Mouse (Mus musculus): Measurements from ENCODE around the gene Clrn3. TPM values are rescaled to one million over a fixed set of nuclear protein-coding genes. Genes with fewer than 3 reads are reported as not detected.

Gene Clrn3
- polyA plus RNA-seq, 1 experiment from 2014 or later = 17.3 TPM

MicroRNAs encoded within 50 kb of the gene (microRNA counts, 519-probe panel; counts per million panel counts)
- microRNA mmu-miR-1962 = 104 counts per million, percentile 35 among the panel's probes with 10 or more counts

Small RNA genes lying within 50 kb of the gene (microRNA-seq; reads per million reads assigned to microRNA genes)
- not detected for gene Mir1962

Other genes starting within 250 kb of the Clrn3 start
- gene Foxi2, start 118.3 kb downstream of the Clrn3 start, polyA plus RNA-seq (2015; fragmentation: Nextera tagmentation; extraction: Ambion mirVana) = not detected in 2 replicates
- 1.3 and 1.7 TPM in 2 replicates for gene Ptpre, start 8.8 kb upstream of the Clrn3 start, polyA plus RNA-seq (2015; fragmentation: Nextera tagmentation; extraction: Ambion mirVana)
- 32.6 and 35.8 TPM in 2 replicates for gene Mki67, start 187.7 kb upstream of the Clrn3 start, polyA plus RNA-seq (2015; fragmentation: Nextera tagmentation; extraction: Ambion mirVana)

Measured in kidney, embryonic 16.5 days (tissue).